Mouse (Mus musculus) c-Kit-negative CD71-positive TER-119-positive erythroid progenitor cells, embryonic 14.5 days (primary cell): Measurements from ENCODE around the gene Ect2.

ENCODE experiments used
- DNase-seq: peaks from one replicate; pipeline ENCODE4 v3.0.0-alpha.2; 2013; ENCODE audit warnings: low read depth, low spot score

The Ect2 gene

DNA sequence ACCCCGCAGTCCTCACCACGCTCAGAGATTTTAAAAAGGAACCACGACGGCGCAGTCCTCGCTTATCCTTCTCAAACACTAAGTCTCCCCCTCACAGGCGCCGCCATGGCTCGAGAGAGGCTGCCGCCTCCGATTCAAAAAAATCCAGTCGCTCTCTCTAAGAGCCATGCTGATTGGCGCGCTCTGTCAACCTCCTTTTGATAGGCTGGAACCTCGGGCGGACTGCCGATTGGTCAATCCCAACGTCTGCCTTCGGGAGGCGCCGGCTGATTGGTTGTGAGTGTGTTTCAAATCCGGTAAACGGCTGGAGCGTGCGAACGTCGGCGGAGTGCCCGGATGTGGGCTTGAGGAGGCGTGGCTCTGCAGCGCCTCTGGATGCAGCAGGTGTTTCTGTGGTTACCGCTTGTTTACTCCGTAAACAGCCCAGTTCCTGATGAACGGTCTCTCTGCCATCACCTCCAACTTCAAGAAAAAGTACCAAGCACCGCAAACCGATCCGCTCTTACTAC lies at the start of gene Ect2:
TSS of gene Ect2 (minus strand) at position 178 of the 509 bp plus-strand sequence.
- peak; percentile 98 for DNase-seq

DNA sequence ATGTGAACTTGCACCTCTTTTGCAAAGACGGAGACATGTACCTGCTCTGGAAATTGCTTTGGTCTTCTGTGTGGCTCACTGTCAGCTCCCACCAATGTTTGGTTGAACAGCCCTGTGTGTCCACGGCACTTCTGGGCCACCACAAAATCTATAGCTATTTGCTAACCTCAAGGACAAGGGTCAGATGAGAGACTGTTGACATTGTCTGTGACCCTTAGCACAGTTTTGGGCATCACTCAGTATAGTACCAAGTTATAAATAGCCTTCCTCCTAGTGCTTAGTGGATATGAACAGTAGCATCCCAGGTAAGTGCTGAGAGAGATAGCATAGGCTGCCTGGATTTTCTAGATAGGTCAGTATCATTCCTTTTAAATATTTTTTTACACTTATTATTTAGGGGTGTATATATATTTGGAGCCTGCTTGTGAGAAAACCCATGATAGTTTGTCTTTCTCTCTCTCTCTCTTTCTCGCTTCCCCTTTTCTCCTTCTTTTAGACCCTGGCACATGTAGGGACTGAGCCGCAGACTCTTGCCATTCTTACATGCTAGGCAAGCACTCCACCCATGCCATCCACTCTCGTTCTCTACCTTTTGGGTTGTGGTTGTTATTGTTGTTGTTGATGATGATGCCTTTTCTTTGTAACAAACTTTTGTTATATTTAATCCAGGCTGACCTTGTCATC lies 48.2 kb upstream of the Ect2 start:
- DNase-seq, result no peak

DNA sequence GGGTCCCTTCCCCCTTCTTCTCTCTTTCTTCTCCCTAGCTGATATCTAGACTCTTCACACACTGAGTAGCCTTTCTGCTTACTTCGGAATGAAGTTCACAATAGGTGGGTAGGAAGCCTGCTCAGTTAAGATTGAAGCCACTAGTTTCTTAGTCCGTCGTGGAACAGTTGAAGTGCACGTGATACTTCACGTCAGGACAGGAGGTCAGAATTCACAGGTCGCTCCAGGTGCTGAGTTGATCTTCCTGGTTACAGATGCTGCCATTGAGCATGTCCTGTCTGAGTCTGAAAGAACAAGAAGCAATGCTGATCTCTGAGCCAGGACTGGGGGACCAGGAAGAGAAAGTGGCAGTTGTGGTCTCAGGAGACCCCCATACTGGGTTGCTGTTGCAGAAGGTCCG lies 45.4 kb upstream of the Ect2 start:
- no peak for DNase-seq

GRCm38 (mm10) chr3:27197816-27198215 lies 44.1 kb upstream of the Ect2 start:
- no peak for DNase-seq

DNA sequence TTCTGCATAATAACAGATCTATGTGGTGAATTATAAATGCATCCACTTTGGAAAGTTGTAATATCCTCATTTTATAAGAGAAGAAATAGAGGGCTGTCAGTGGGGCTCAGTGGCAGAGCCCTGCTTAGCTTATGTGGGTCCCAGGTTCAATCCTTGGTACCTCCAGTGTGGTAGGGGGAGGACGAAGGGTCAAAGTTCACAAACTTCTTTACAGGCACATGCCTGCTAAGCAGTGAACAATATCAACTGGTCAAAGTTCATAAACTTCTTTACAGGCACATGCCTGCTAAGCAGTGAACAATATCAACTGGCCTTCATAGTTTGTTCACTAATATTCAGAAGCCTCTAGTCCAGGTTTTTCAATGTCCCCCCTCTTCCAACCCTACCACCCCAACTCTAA lies 42.9 kb upstream of the Ect2 start:
- no peak for DNase-seq

DNA sequence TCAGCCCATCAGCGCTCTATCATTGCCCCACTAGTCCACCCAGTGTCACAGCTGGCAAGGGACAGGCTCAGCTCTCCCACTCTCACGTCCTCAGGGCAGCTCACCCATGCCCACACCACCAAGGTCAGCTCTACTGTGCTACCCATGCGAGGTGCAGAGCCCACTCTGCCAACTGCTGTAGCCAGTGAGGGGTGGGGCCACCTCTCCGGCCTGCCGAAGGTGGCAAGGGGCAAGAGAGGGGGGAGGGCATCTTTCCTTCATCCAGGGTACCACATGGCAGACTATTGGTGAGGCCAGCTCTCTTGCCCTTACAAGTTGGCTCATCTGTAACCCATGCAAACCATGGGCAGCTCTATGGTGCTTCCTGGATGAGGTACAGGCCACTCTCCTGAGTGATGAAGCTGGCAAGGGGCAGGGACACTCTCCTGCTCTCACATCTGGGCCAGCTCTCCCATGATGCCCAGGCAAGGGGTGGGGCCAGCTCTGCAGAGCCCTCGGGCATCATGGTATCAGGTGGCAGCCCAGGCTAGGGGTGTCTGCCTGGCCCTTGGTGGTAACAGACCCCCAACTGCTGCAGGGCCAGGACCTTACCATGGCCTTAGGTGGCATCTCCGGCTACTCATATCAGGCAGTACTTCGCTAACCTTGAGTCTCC lies 42.0 kb upstream of the Ect2 start:
- DNase-seq, result no peak

- no peak for DNase-seq
Observed at GRCm38 (mm10) chr3:27195153-27195552, 41.5 kb upstream of the Ect2 start.

GRCm38 (mm10) chr3:27193844-27194317 lies 40.2 kb upstream of the Ect2 start:
- DNase-seq, result no peak

DNA sequence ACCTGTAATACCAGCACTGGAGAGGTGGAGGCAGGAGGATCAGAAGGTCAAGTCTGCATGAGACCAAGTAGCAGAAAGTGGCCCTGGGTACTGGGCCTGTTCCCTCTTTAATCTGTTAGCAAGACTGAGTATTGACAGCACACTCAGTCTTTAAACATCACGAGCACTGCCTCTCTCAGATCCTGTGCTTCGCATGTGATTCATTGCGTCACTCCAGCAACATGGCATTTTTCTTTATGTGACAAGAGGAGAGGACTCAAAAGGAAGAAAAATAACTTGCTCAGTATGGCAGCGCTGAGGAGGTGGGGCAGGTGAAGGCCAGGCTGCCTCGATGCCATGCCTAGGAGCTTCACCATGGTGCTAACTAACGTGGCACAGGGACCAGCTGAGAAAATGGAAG lies 38.2 kb upstream of the Ect2 start:
- DNase-seq, result no peak

DNA sequence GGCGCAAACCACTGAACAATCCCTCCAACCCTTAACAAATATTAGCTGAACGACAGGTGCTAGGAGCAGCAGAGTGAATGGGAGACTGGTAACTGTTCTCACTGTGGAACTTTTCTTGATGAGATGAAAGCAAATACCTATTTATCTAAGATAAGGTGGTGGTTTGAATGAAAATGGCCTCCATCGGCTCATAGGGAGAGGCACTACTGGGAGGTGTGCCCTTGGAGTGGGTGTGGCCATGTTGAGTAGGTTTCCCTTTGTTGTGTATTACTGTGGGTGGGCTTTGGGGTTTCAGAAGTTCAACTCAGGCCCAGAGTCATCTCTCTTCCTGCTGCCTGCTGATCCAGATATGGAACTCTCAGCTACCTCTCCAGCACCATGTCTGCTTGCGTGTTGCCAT lies 37.2 kb upstream of the Ect2 start:
- no peak for DNase-seq

DNA sequence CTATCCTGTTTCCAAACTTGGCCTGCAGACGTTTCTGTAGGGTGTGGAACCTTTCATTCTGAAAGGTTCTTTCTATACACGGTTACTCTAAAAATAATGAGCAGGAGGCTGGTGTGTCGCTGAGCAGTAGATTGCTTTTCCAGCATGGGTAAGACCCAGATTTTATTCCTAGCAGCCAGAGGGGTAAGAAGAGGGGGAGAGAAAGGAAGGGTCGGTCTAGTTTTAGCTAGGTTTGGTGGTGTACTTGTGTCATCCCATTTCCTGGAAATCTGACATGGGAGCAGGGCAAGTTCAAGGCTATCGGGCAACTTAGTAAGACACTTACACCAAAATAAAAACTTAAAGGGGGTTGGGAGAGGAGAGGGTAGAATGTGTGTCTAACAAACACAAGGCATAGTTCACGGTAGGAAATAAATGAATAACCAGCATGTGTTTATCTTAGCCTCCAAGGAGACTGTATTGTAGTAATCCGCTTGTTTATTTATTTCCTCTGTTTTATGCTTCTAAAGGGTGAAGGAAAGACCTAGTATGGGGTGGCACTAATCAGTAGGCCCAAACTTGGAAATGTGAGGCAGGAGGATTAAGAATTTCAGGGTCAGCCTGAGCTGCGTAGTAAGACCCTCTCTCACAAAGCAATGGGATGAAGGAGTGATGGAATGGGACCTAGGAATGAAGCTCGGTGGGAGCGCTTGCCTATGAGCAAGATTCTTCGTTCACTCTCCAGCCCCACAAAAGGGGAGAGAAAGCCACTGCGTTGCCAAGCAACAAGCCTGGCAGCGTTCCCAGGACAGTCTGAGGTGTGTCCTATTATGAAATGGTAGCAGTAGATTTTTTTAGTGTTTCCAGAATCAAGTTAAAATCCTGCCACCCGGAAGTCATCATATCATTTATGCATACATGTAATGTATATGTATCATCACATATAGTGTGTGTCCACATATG lies 35.9 kb upstream of the Ect2 start:
- no peak for DNase-seq

DNA sequence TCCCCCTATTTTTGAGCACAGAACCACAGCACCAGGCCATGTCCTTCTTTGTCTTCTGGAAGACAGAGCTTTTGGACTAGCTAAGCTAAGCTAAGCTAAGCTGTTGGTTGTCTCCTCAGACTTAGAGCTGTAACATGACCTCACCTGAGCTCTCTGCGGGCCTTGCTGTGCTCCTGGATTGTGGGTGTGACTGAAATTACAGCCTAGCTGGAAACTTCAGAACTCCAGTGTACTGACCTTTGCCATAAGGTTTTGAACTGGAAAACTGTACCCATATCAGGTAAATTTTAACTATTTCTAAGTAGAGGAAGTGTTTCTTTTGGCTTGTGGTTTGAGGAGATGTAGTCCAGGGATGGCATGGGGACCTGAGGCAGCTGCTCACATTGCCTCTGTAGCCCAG lies 34.7 kb upstream of the Ect2 start:
- DNase-seq, result no peak

GRCm38 (mm10) chr3:27183601-27184175 lies 30.0 kb upstream of the Ect2 start:
- DNase-seq, result no peak

DNA sequence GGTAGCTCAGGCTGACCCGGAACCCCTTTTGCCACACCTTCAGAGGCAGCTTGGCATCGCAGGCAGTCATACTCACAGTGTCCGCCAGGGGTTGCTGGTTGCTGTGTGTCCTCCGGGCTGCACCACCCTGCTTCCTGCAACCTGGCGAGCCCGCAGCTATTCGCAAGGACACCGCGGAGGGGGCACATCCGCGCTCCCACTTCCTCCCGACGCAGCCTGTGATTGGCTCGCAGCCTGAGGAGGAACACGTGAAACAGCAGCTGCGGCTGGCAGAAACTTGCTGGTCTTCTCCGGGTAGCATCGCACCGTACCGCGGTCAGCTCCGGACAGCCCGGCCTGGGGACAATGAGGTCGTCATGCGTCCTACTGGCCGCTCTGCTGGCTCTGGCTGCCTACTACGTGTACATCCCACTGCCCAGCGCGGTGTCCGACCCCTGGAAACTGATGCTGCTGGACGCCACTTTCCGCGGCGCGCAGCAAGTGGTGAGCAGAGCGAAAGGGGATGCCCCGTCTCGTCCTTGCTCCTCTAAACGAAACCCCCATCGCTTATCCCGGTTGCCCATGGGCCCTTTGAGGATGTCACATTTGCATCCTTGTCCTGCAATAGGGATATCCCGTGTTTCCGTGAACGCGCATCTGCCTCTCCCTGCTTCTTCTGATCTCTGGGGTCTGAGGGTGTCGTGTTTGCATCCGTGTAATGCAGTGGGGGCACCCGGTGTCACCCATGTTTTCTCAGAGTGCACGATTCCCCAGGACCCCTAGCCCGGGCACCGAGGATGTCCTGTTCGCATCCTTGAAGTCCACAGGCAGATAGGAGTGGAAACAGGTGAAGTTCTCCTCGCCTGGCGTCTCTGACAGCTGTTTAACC lies 29.3 kb upstream of the Ect2 start, which contains the start of gene Nceh1:
TSS of gene Nceh1 (plus strand) at position 233 of the 868 bp plus-strand sequence.
- DNase-seq, result peak; percentile 44

GRCm38 (mm10) chr3:27179711-27180110 lies 26.0 kb upstream of the Ect2 start:
- no peak for DNase-seq

DNA sequence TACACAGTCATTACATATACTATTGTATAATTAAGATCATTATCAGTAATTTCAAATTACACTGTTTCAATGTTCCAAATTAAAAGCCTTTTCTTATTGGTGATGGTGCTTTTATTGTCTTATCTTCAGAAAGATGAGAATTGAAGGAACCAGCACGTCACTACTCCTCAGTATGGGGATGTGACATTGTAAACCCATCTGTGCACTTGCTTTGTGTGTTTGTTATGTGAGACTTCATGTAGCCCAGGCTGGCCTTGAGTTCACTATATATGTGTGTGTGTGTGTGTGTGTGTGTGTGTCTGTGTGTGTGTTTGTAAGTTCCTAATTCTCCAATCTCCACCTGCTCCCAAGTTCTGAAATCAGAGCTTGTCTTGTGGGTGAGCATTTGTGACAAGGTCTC lies 16.6 kb upstream of the Ect2 start:
- no peak for DNase-seq

DNA sequence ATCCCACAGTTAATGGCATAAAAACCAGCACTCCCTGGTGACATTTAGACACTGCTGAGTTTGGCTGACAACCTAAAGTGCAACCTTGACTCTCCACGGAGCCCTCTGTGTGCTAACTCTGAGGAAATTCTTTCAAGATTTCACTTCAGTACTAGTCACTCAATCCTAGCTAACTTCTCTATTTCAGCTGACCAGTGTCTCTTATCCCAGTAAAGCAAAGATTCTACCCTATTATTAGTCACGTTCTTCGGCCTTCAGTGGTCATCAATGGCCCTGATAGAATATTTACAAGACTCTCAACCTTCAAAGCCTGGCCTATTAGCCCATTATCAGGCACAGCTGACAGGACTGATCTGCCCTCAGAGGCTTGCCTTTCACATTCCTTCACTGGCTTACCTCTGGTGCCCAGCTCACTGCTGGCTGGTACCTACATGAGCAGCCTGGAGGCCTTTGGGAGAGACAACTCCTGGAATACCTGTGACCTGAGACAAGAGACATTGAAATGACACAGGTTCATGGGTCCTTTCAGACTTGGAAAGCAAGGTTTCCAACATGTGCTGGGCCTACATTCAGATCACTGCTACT lies 11.9 kb upstream of the Ect2 start:
- DNase-seq, result no peak

DNA sequence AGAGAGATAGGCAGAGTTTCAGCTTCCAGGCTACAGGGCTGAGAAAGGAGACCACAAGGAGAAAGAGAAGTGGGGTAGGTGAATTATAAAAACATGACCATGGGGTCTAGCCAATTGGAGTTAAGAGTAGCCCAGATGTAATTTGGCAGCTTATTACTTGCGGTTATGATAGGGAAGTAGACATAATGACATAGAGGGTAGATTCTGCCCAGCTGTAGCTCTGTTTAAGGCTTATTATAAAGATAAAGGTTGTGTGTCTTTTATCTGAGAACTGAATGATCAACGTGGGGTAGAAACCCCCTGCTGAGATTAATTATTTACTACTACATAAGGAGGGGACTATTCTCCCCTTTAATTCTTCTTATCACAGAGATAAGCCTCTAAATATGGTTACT lies 8.7 kb upstream of the Ect2 start:
- no peak for DNase-seq

GRCm38 (mm10) chr3:27161645-27162409 lies 8.1 kb upstream of the Ect2 start:
- no peak for DNase-seq

DNA sequence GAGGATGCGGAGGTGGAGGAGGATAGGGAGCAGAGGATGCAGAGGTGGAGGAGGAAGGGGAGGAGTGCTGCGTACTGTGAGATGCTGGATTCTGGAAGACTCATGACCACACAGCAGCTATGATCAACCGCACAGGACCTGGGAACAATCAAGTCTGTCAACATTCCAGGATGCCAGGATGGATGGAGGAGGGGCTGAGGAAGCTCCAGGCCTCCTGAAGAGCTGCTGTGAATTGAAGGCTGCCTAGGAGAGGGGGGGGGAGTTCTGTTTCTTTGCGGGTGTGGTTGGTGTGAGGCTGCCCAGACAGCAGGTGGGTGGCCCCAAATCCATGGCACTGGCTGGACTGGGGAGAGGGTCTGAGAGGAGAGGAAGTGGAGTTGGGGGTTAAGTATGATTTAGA lies 5.2 kb upstream of the Ect2 start:
- no peak for DNase-seq
